Mouse (Mus musculus): ENCODE measurements around the gene Wfdc15a. TPM values are rescaled to one million over a fixed set of nuclear protein-coding genes. Genes with fewer than 3 reads are reported as not detected.
"Not testable (repeated sequence)": the region's sequence is repeated elsewhere in the genome, so short reads cannot be mapped to it uniquely, and the experiment has no call there.

Wfdc15a gene
- not detected for total RNA-seq (2021)
- long read RNA-seq, experiment 1, result 0 reads
- long read RNA-seq, experiment 2, result 0 reads

GRCm38 (mm10) chr2:164199626-164200327, at the start of gene Wfdc15a:
Gene Wfdc15a (minus strand): TSS chr2:164200130.
- intact Hi-C loops (cut with DNase I; ENCODE audit: low total_unique reads), result no loop called here
- DNase-seq, result no peak

GRCm38 (mm10) chr2:164238366-164238765, 38.4 kb upstream of the Wfdc15a start, which contains the start of gene Svs2:
Gene Svs2 (minus strand): TSS chr2:164238466.
- intact Hi-C loops (cut with DNase I; ENCODE audit: low total_unique reads), result no loop called here
- no peak for DNase-seq

GRCm38 (mm10) chr2:164232671-164233070, 32.7 kb upstream of the Wfdc15a start:
- intact Hi-C loops (cut with DNase I; ENCODE audit: low total_unique reads), result no loop called here
- no peak for DNase-seq

- intact Hi-C loops (cut with DNase I; ENCODE audit: low total_unique reads), result no loop called here
These were observed 28.6 kb upstream of the Wfdc15a start for GRCm38 (mm10) chr2:164228361-164229070.

GRCm38 (mm10) chr2:164221522-164221921, 21.6 kb upstream of the Wfdc15a start, which contains the start of gene Wfdc15b:
Gene Wfdc15b (minus strand): TSS chr2:164221660.
- no peak for DNase-seq
- intact Hi-C loops (cut with DNase I; ENCODE audit: low total_unique reads), result no loop called here

More at GRCm38 (mm10) chr2:164228361-164229070, 28.6 kb upstream of the Wfdc15a start:
- no peak for DNase-seq

GRCm38 (mm10) chr2:164219295-164219694, 19.4 kb upstream of the Wfdc15a start:
- intact Hi-C loops (cut with DNase I; ENCODE audit: low total_unique reads), result no loop called here
- no peak for DNase-seq

- no peak for DNase-seq
- intact Hi-C loops (cut with DNase I; ENCODE audit: low total_unique reads), result no loop called here
These were observed 12.8 kb upstream of the Wfdc15a start for GRCm38 (mm10) chr2:164212711-164213110.

- intact Hi-C loops (cut with DNase I; ENCODE audit: low total_unique reads), result no loop called here
- DNase-seq, result no peak
These were observed 11.0 kb upstream of the Wfdc15a start for GRCm38 (mm10) chr2:164210892-164211291.

- intact Hi-C loops (cut with DNase I; ENCODE audit: low total_unique reads), result no loop called here
- no peak for DNase-seq
These were observed 6.7 kb upstream of the Wfdc15a start for GRCm38 (mm10) chr2:164206676-164207075.

- DNase-seq; intact Hi-C loops (cut with DNase I; ENCODE audit: low total_unique reads): not testable (repeated sequence)
These were observed 6.1 kb upstream of the Wfdc15a start for GRCm38 (mm10) chr2:164206011-164206410.

- intact Hi-C loops (cut with DNase I; ENCODE audit: low total_unique reads), result no loop called here
- no peak for DNase-seq
These were observed 3.3 kb downstream of the Wfdc15a start for GRCm38 (mm10) chr2:164196700-164196990.

GRCm38 (mm10) chr2:164195971-164196699, 3.8 kb downstream of the Wfdc15a start:
- intact Hi-C loops (cut with DNase I; ENCODE audit: low total_unique reads), result no loop called here
- DNase-seq, result no peak

GRCm38 (mm10) chr2:164194959-164195630, 4.8 kb downstream of the Wfdc15a start:
- DNase-seq, result no peak
- intact Hi-C loops (cut with DNase I; ENCODE audit: low total_unique reads), result no loop called here

- intact Hi-C loops (cut with DNase I; ENCODE audit: low total_unique reads), result no loop called here
- no peak for DNase-seq
These were observed 7.7 kb downstream of the Wfdc15a start for GRCm38 (mm10) chr2:164192279-164192678.

- no peak for DNase-seq
- intact Hi-C loops (cut with DNase I; ENCODE audit: low total_unique reads), result no loop called here
These were observed 9.4 kb downstream of the Wfdc15a start, which contains the start of gene Wfdc12 for GRCm38 (mm10) chr2:164190576-164190975. Gene Wfdc12 (minus strand): TSS chr2:164190608.

- DNase-seq, result no peak
- intact Hi-C loops (cut with DNase I; ENCODE audit: low total_unique reads), result no loop called here
These were observed 11.2 kb downstream of the Wfdc15a start for GRCm38 (mm10) chr2:164188722-164189121.

GRCm38 (mm10) chr2:164184145-164184719, 15.7 kb downstream of the Wfdc15a start:
- DNase-seq, result no peak
- intact Hi-C loops (cut with DNase I; ENCODE audit: low total_unique reads), result loop anchor here (5.0 kb wide), 1 partner anchor 52 kb away; no protein-coding TSS in a partner anchor

GRCm38 (mm10) chr2:164183340-164183739, 16.6 kb downstream of the Wfdc15a start:
- DNase-seq, result no peak
- intact Hi-C loops (cut with DNase I; ENCODE audit: low total_unique reads), result loop anchor here (5.0 kb wide), 1 partner anchor 51 kb away; no protein-coding TSS in a partner anchor

- no peak for DNase-seq
- intact Hi-C loops (cut with DNase I; ENCODE audit: low total_unique reads), result loop anchor here (5.0 kb wide), 1 partner anchor 50 kb away; no protein-coding TSS in a partner anchor
These were observed 17.2 kb downstream of the Wfdc15a start, which contains the start of gene Wfdc5 for GRCm38 (mm10) chr2:164182692-164183255. Gene Wfdc5 (minus strand): TSS chr2:164182742.

Data from gastrocnemius, postnatal 14 days (tissue).